7 mouse cellular contexts compared by ENCODE assay signal in the genomic region with DNA sequence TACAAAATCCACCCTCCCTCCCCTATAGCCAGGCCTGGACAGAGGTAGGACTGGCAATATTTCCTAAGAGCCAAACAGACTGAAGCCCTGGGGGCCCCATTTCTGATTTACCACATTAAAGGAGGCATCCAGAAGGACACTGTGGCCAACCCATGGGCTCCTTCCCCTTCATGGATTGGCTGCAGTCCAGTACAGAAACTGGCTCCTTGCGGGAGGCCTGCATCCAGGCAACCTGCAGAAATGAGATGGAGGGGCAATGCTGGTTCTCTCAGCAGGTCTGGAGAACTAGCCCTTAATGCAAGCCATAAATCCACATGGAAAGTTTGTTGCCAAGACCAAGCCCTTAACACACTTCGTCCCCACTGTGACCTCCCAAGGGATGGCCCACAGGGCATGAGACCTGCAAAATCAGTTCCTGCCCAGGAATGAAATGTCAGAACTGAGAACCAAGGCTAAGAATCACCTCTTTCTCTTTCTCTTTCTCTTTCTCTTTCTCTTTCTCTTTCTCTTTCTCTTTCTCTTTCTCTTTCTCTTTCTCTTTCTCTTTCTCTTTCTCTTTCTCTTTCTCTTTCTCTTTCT.
"Had no signal": no experiment of that assay in that cellular context is flagged by ENCODE, and none has a peak within 500 bp of the region (broad histone marks: within the 10 kb centered on the region; RNA-seq: fewer than 3 reads in every experiment).

No protein-coding gene starts in this region.

- DNase-seq: kidney, adult 18-20 months; kidney, postnatal 25 days; lung, adult 2 months; lung, postnatal 4 days; right cerebral cortex, postnatal 4 days; spleen, adult 18-20 months; thymus, postnatal 4 days had no signal
